Mouse (Mus musculus) splenic B cell, adult 2 months (primary cell): ENCODE results near the gene Zfp609.

Experiments used
- DNase-seq: peaks from one replicate; pipeline ENCODE4 v3.0.0-alpha.2; 2011; ENCODE audit warnings: low read depth, low spot score
- H3K27me3 ChIP-seq: 2 replicates; pipeline ENCODE4 v1.6.1; 2012; ENCODE audit warnings: mild to moderate bottlenecking, low read length, moderate library complexity, mixed read lengths; ENCODE audit not compliant: control insufficient read depth, poor library complexity, insufficient read depth, severe bottlenecking
- H3K36me3 ChIP-seq: 2 replicates; pipeline ENCODE4 v1.6.1; 2012; ENCODE audit warnings: mild to moderate bottlenecking, low read length, moderate library complexity, mixed read lengths; ENCODE audit not compliant: control insufficient read depth, poor library complexity, insufficient read depth, severe bottlenecking

Zfp609 gene

GRCm38 (mm10) chr9:65828016-65828403 lies 646 bp upstream of the Zfp609 start:
- Histone ChIP-seq H3K27me3 (no peaks in the 10 kb centered on the region), H3K36me3 (no peaks in the 10 kb centered on the region)

DNA sequence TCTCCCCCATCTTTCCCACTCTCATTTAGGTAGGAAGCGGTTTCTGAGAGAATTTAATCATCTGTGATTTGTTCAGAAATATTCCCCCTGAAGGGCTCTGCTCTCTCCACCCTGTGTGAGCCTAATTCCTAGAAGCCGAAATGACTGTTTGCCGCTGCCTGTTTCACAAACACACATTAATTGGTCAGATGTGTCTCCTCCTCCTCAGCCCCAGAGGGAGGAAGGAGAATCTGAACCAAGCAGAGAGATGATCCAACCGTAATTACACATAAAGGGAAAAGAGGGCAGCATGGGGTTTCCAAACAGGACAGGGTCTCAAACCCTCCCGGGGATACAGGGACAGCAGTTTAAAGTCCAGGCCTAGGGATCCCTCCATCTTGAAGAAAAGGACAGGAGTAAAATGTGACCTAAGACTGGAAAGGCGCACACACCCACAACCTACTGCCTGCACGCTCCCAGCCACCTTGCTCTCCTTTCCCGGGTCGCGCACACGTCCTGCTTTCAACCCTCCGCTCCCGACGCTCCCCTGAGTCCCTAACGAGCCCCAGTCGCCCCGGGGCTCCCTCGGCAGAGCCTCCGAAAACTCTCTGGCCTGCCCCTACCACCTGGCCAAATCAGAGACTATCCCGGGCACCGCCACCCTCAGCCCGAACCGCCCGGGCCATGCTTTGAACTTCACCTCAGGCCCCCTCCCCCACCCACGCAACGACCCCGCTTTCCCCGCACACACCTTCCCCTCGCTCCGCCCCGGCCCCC lies 598 bp downstream of the Zfp609 start:
- no peaks in the 10 kb centered on the region for H3K27me3 ChIP-seq
- peak; percentile 61 for DNase-seq
- H3K36me3 ChIP-seq: no peaks in the 10 kb centered on the region

More at GRCm38 (mm10) chr9:65828016-65828403, 646 bp upstream of the Zfp609 start:
- DNase-seq: no peak

DNA sequence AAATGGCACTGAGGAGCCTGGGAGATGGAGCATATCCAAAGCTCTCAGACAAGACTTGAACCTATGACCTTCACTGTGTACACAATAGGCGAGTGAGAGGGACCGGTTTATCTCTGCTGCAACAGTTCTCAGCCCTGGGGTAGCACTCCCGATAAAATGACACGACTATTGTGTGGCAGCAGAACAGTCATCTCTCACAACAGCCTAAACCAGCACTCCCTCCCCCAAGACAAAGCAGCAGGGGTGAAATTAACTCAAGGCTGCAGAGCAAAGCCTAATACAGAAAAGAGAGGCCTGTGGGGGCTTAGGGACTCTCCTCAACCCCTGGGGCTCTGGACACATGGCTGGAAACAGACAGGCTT lies 1.2 kb downstream of the Zfp609 start:
- Histone ChIP-seq H3K36me3 (no peaks in the 10 kb centered on the region), H3K27me3 (no peaks in the 10 kb centered on the region)
- no peak for DNase-seq

DNA sequence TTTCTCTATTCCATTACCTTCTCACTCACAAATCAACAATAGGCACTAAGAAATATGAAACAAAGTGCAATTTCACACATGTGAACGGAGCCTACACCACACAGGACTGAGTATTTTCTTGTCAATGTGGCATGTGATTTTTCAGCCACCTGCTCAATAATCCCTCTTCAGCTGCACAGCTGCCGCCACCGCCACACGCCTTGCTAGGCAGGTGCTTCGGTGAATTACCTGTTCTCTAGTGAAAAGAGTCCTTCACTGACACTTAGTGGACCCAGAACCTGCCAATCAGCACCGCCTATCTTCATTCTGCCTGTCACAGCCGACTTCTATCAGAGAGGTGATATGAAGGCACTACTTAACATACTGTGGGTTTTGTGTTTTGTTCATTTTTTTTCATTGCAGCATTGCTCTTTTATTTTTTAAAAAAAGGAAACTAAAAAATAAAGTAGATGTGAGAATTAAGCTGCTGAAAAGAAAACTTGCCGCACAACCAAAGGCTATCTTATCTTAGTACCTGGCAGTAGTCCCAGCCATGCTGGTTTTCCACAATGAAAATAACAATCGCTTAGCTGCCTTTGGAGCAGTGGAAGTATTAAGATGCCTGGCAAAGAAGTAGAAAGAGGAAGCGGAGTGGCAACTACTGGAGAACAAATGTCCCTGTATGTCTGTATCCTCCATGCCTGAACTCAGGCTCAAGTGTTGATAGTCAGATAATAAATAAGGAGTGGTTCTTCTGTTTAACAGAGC lies 3.5 kb downstream of the Zfp609 start:
- no peak for DNase-seq
- Histone ChIP-seq H3K36me3 (no peaks in the 10 kb centered on the region), H3K27me3 (no peaks in the 10 kb centered on the region)

- no peaks in the 10 kb centered on the region for H3K27me3 ChIP-seq
- no peak for DNase-seq
- no peaks in the 10 kb centered on the region for H3K36me3 ChIP-seq
Observed at GRCm38 (mm10) chr9:65822011-65822410, 5.4 kb downstream of the Zfp609 start.

DNA sequence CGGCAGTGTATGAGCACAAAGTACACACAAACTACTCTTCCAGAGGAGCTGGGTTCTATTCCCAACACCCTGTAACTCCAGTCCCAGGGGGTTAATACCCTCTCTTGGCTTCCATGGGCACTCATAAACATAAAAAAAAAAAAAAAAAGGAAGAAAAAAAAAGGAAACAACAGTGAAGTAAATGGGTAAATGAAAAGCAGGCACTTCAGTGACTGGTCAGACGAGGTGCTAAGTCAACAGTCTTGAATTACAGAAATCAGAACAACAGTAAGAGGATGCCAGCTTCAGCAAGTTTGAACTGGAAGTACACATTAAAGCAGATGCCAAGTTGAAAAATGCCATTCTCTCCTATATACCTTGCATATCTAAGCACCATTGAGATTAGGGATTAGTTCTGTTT lies 7.1 kb downstream of the Zfp609 start:
- no peak for DNase-seq
- no peaks in the 10 kb centered on the region for H3K36me3 ChIP-seq
- H3K27me3 ChIP-seq: no peaks in the 10 kb centered on the region

DNA sequence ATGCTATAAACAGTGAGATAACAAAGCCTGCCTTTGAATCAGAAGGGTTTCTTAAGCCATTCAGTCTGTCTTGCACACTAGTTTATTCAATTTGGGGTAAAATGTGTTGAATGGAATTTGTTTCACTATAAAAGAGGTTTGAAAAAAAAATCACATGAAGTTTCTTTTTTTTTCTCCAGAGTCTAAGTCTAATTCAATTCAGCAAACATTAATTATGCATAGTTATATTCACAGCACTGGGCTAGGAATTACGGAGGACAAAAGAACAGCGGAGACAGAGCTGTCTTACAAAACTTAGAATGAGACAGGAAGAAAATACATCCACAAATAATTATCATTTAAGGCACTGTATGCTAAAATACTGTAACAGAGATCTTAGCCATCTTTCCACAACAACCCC lies 9.0 kb downstream of the Zfp609 start:
- H3K27me3 ChIP-seq: no peaks in the 10 kb centered on the region
- no peak for DNase-seq
- H3K36me3 ChIP-seq: no peaks in the 10 kb centered on the region

DNA sequence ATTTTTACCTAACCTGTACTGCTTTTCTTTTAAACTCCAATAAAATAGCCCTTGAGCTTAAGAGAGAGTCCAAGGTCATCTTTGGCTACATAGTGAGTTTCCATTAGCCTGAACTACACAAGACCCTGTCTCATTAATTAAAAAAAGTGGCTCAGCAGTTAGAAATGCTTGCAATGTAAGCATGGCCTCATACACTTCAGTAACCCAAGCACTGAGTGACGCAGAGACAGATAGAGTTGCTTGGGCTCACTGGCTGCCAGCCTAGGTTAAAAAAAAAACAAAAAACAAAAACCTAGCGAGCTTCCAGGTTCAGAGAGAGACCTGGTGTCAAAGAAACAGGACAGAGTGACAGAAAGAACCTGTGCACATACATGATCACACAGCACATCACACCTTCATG lies 14.5 kb downstream of the Zfp609 start:
- DNase-seq: no peak
- Histone ChIP-seq H3K27me3 (no peaks in the 10 kb centered on the region), H3K36me3 (no peaks in the 10 kb centered on the region)

DNA sequence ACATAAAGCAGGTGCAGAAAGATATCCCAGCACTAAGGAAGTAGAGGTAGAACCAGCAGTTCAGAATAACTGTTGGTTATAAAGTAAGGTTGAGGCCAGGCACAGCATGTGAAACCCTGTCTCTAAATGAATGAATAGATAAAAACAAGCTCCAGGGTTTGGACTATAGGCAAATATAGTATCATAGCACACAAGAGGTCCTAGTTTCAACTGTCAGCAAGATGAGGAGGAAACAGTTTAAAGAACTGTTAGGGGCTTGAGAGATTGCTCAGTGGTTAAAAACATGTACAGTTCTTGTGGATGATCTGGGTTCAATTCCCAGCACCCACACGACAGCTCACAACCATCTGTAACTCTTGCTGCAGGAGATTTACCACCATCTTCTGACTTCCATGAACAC lies 15.6 kb downstream of the Zfp609 start:
- DNase-seq: no peak
- Histone ChIP-seq H3K27me3 (no peaks in the 10 kb centered on the region), H3K36me3 (no peaks in the 10 kb centered on the region)

DNA sequence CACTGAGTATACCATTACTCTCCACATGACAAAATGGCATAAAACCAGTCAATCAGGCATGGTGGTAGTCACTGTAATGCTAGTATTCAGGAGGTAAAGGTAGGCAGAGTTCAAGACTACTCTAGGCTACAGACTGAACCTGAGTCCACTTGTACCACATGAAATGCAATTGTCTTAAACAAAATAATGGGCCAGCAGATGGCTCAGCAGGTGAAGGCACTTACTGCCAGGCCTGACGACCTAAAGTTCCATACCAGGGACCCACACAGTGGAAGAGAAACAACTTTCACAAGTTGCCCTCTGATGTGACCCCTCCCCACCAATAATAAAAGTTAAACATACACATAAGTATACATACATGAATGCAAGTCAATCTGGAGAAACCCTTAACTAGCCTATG lies 19.5 kb downstream of the Zfp609 start:
- H3K36me3 ChIP-seq: no peaks in the 10 kb centered on the region
- no peak for DNase-seq

DNA sequence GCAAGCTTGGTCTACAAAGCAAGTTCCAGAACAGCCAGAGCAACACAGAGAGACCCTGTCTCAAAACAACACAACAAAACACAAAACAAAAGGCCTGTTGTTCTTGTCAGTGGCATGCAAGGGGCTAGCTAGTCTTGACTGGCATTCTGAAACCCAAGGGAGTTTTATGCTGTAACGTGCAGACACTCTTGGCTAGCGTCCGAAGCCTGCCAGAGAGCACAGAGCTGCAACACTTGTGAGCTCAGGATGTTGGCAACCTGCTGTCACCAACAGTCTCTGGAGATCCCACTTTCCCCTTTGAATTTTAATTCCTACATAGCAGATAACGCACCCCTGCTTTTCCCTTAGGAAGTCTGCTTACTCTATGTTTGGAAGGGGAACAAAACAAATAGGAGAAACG lies 20.1 kb downstream of the Zfp609 start:
- H3K27me3 ChIP-seq: no peaks in the 10 kb centered on the region
- no peaks in the 10 kb centered on the region for H3K36me3 ChIP-seq
- no peak for DNase-seq

More for the DNA sequence above, 19.5 kb downstream of the Zfp609 start:
- H3K27me3 ChIP-seq: no peaks in the 10 kb centered on the region

DNA sequence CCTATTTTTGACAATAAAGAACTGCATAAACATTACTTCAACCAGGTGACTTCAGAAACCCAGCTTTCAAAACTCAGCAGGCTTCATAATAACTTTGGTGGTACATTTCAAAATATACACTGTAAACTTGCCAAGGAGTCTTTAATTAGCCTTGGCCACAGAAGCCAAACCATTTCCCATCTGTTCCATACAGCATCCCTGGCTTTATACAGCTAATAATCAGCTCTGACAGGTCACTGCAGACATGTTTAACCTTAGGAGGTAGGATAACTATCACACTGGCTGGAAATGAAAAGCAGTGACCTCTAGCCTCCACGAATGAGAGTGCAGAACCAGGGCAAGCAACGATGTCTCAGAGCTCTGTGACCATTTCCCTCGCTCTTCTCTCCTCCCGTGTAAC lies 27.6 kb downstream of the Zfp609 start:
- Histone ChIP-seq H3K36me3 (no peaks in the 10 kb centered on the region), H3K27me3 (no peaks in the 10 kb centered on the region)
- no peak for DNase-seq

DNA sequence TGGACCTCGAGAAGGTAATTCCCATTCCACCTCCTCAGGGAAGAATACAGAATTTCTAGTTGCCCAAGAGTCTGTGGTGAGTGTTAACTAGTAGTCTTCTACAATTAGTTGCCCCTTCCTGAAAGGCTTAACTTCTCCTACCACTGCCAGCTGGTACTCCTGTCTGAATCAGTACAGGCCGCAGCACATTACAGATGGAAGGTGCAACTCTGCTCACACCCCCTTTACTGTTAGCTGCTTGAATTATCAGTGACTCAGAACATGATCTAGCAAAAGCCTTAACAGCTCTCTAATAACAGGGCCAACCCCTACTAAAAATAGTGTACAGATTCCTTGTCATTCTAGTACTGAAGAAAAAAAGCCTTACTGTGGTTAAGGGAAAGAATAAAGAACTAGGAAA lies 31.7 kb downstream of the Zfp609 start:
- DNase-seq: no peak
- Histone ChIP-seq H3K27me3 (no peaks in the 10 kb centered on the region), H3K36me3 (no peaks in the 10 kb centered on the region)

DNA sequence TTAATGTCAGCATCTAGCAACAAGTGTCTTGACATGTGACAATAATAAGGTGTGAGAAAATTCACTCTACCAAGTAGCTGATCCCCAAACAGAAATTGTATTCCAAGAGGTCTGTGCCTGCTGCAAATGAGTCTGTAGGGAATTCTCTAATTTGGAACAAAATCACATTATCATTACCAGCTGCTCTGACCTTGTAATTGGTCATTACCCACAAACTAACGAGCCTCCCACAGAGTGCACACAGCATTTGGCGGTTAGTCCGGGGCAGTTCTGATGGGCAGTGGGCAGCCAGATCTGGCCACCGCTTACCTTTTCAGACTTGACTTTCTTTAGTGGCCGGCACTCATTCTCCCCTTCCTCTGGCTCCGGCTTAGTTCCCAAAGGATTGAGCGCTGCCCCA lies 33.1 kb downstream of the Zfp609 start:
- DNase-seq: no peak

GRCm38 (mm10) chr9:65793506-65793905 lies 33.9 kb downstream of the Zfp609 start:
- no peaks in the 10 kb centered on the region for H3K36me3 ChIP-seq
- no peaks in the 10 kb centered on the region for H3K27me3 ChIP-seq
- no peak for DNase-seq

More for the DNA sequence above, 33.1 kb downstream of the Zfp609 start:
- Histone ChIP-seq H3K36me3 (no peaks in the 10 kb centered on the region), H3K27me3 (no peaks in the 10 kb centered on the region)
